Mouse (Mus musculus) cortical plate, adult 2 months (tissue): ENCODE measurements around the gene Tmprss6.

Source experiments
- CTCF ChIP-seq: fragments of 200-500 bp; IDR thresholded peaks from 2 replicates; pipeline ENCODE4 v1.5.1; 2011; ENCODE audit warnings: mild to moderate bottlenecking, control low read depth, low read length; ENCODE audit not compliant: insufficient read depth; ENCODE audit errors: extremely low read depth
- POLR2A ChIP-seq: fragments of 200-500 bp; IDR thresholded peaks from 2 replicates; pipeline ENCODE4 v1.6.1; 2011; ENCODE audit warnings: mild to moderate bottlenecking, low read length, control low read depth; ENCODE audit not compliant: insufficient read depth; ENCODE audit errors: extremely low read depth

GRCm38 (mm10) chr15:78483311-78483710 is 14.9 kb upstream of the Tmprss6 start:
- TF ChIP-seq CTCF (no peak), POLR2A (no peak)
